Mouse (Mus musculus) spleen, embryonic (tissue): Measurements from ENCODE around the gene Gpt2.

Experiments
- CTCF ChIA-PET: fragments of 350-600 bp; sonication (Branson Sonifier 250); formaldehyde crosslinking; loops from one replicate; lab custom pipeline; 2022; lab: Charles Lee

Gpt2 gene

GRCm38 (mm10) chr8:85526105-85526504 is 33.7 kb downstream of the Gpt2 start:
- CTCF ChIA-PET, result no interaction called here

GRCm38 (mm10) chr8:85528959-85529358 is 36.6 kb downstream of the Gpt2 start:
- CTCF ChIA-PET, result no interaction called here

GRCm38 (mm10) chr8:85530717-85531116 is 38.3 kb downstream of the Gpt2 start:
- CTCF ChIA-PET, result no interaction called here

GRCm38 (mm10) chr8:85531471-85531870 is 39.1 kb downstream of the Gpt2 start:
- CTCF ChIA-PET, result no interaction called here

GRCm38 (mm10) chr8:85532843-85533242 is 40.5 kb downstream of the Gpt2 start:
- CTCF ChIA-PET, result no interaction called here

GRCm38 (mm10) chr8:85533434-85533833 is 41.1 kb downstream of the Gpt2 start:
- CTCF ChIA-PET, result no interaction called here

GRCm38 (mm10) chr8:85534163-85534562 is 41.8 kb downstream of the Gpt2 start:
- CTCF ChIA-PET, result interaction anchor here (0.6 kb wide), 1 partner anchor 47 kb away, joined by 3 read pairs; no protein-coding TSS in a partner anchor

- CTCF ChIA-PET, result no interaction called here
Measured at GRCm38 (mm10) chr8:85536332-85536731, 44.0 kb downstream of the Gpt2 start.

- CTCF ChIA-PET, result no interaction called here
Measured at GRCm38 (mm10) chr8:85551934-85552333, 59.6 kb downstream of the Gpt2 start.

- CTCF ChIA-PET, result no interaction called here
Measured at GRCm38 (mm10) chr8:85554391-85555180, 62.2 kb downstream of the Gpt2 start.

GRCm38 (mm10) chr8:85555181-85556145 is 63.1 kb downstream of the Gpt2 start, which contains the start of gene Dnaja2:
Gene Dnaja2, minus strand, starts transcription at chr8:85555344.
- CTCF ChIA-PET, result interaction anchor here (0.6 kb wide), 1 partner anchor 33 kb away, joined by 6 read pairs; no protein-coding TSS in a partner anchor

- CTCF ChIA-PET, result interaction anchor here (0.5 kb wide), 1 partner anchor 29 kb away, joined by 4 read pairs; no protein-coding TSS in a partner anchor
Measured at GRCm38 (mm10) chr8:85556986-85557600, 64.7 kb downstream of the Gpt2 start.

GRCm38 (mm10) chr8:85557601-85557986 is 65.2 kb downstream of the Gpt2 start:
- CTCF ChIA-PET, result interaction anchor here (0.5 to 0.6 kb wide), 2 partner anchors 18 to 29 kb away, joined by 3 to 4 read pairs; no protein-coding TSS in a partner anchor

GRCm38 (mm10) chr8:85559201-85559600 is 66.8 kb downstream of the Gpt2 start:
- CTCF ChIA-PET, result no interaction called here

- CTCF ChIA-PET, result no interaction called here
Measured at GRCm38 (mm10) chr8:85559966-85560365, 67.6 kb downstream of the Gpt2 start.

GRCm38 (mm10) chr8:85563336-85563735 is 71.0 kb downstream of the Gpt2 start:
- CTCF ChIA-PET, result no interaction called here

GRCm38 (mm10) chr8:85565186-85565585 is 72.8 kb downstream of the Gpt2 start:
- CTCF ChIA-PET, result no interaction called here

GRCm38 (mm10) chr8:85567801-85568200 is 75.4 kb downstream of the Gpt2 start:
- CTCF ChIA-PET, result no interaction called here

GRCm38 (mm10) chr8:85570466-85570865 is 78.1 kb downstream of the Gpt2 start:
- CTCF ChIA-PET, result no interaction called here

GRCm38 (mm10) chr8:85573972-85574496 is 81.7 kb downstream of the Gpt2 start:
- CTCF ChIA-PET, result no interaction called here
